Mouse (Mus musculus): ENCODE results near the gene Mfsd14b. TPM values are rescaled to one million over a fixed set of nuclear protein-coding genes. Genes with fewer than 3 reads are reported as not detected.
A peak's percentile ranks its signal among the peaks of the same experiment; 100 is the strongest.

Mfsd14b gene
- total RNA-seq (2017), result 53.2 and 73.7 TPM in 2 replicates

GRCm38 (mm10) chr13:65112459-65113110 is at the start of gene Mfsd14b:
Gene Mfsd14b, minus strand, starts transcription at chr13:65112975.
- peak; percentile 93 for ATAC-seq (replicated peaks; ENCODE audit: low read depth, poor library complexity, severe bottlenecking)

- no peak for ATAC-seq (replicated peaks; ENCODE audit: low read depth, poor library complexity, severe bottlenecking)
Measured at GRCm38 (mm10) chr13:65149940-65150339, 37.2 kb upstream of the Mfsd14b start, which contains the start of gene Olfr466. Gene Olfr466, plus strand, starts transcription at chr13:65150240.

GRCm38 (mm10) chr13:65137789-65138188 is 25.0 kb upstream of the Mfsd14b start, which contains the start of gene Olfr465-ps1:
Gene Olfr465-ps1, plus strand, starts transcription at chr13:65138089.
- ATAC-seq (replicated peaks; ENCODE audit: low read depth, poor library complexity, severe bottlenecking), result no peak

- ATAC-seq (replicated peaks; ENCODE audit: low read depth, poor library complexity, severe bottlenecking), result peak; percentile 29; the same call in 1 of the 2 replicates
Measured at GRCm38 (mm10) chr13:65127063-65127847, 14.5 kb upstream of the Mfsd14b start.

- peak; percentile 93 for ATAC-seq (replicated peaks; ENCODE audit: low read depth, poor library complexity, severe bottlenecking)
Measured at GRCm38 (mm10) chr13:65122111-65122510, 9.3 kb upstream of the Mfsd14b start.

- ATAC-seq (replicated peaks; ENCODE audit: low read depth, poor library complexity, severe bottlenecking), result no peak
Measured at GRCm38 (mm10) chr13:65120984-65121383, 8.2 kb upstream of the Mfsd14b start.

- ATAC-seq (replicated peaks; ENCODE audit: low read depth, poor library complexity, severe bottlenecking), result peak; percentile 30
Measured at GRCm38 (mm10) chr13:65113239-65113638, 464 bp upstream of the Mfsd14b start.

GRCm38 (mm10) chr13:65111961-65112360 is 814 bp downstream of the Mfsd14b start:
- peak; percentile 82 for ATAC-seq (replicated peaks; ENCODE audit: low read depth, poor library complexity, severe bottlenecking)

GRCm38 (mm10) chr13:65101232-65101631 is 11.5 kb downstream of the Mfsd14b start:
- ATAC-seq (replicated peaks; ENCODE audit: low read depth, poor library complexity, severe bottlenecking), result peak; percentile 62

- peak; percentile 51; the same call in 1 of the 2 replicates for ATAC-seq (replicated peaks; ENCODE audit: low read depth, poor library complexity, severe bottlenecking)
Measured at GRCm38 (mm10) chr13:65100678-65101077, 12.1 kb downstream of the Mfsd14b start.

GRCm38 (mm10) chr13:65097018-65097417 is 15.8 kb downstream of the Mfsd14b start:
- no peak for ATAC-seq (replicated peaks; ENCODE audit: low read depth, poor library complexity, severe bottlenecking)

- ATAC-seq (replicated peaks; ENCODE audit: low read depth, poor library complexity, severe bottlenecking), result 0 out of 2 replicates have a peak, but pooled peaks have one; percentile 39
Measured at GRCm38 (mm10) chr13:65095923-65096322, 16.9 kb downstream of the Mfsd14b start.

- ATAC-seq (replicated peaks; ENCODE audit: low read depth, poor library complexity, severe bottlenecking), result no peak
Measured at GRCm38 (mm10) chr13:65069969-65070368, 42.8 kb downstream of the Mfsd14b start.

- ATAC-seq (replicated peaks; ENCODE audit: low read depth, poor library complexity, severe bottlenecking), result no peak
Measured at GRCm38 (mm10) chr13:65052660-65053059, 60.1 kb downstream of the Mfsd14b start, which contains the start of gene Prss47. Gene Prss47, minus strand, starts transcription at chr13:65052760.

GRCm38 (mm10) chr13:65035057-65035456 is 77.7 kb downstream of the Mfsd14b start:
- ATAC-seq (replicated peaks; ENCODE audit: low read depth, poor library complexity, severe bottlenecking), result peak; percentile 81

GRCm38 (mm10) chr13:65032758-65033157 is 80.0 kb downstream of the Mfsd14b start, which contains the start of gene Spata31d1c:
Gene Spata31d1c, plus strand, starts transcription at chr13:65033058.
- no peak for ATAC-seq (replicated peaks; ENCODE audit: low read depth, poor library complexity, severe bottlenecking)

Other genes with a start within 250 kb of the Mfsd14b start
- not detected in 2 replicates for gene Cntnap3, start 209.0 kb downstream of the Mfsd14b start, total RNA-seq (2017)
- gene Spata31, start 195.6 kb downstream of the Mfsd14b start, total RNA-seq (2017), result not detected in 2 replicates
- not detected in 2 replicates for gene Spata31d1c, start 79.9 kb downstream of the Mfsd14b start, total RNA-seq (2017)
- gene Prss47, start 60.2 kb downstream of the Mfsd14b start, total RNA-seq (2017), result not detected in 2 replicates
- not detected in 2 replicates for gene Olfr465-ps1, start 25.1 kb upstream of the Mfsd14b start, total RNA-seq (2017)
- not detected in 2 replicates for gene Olfr466, start 37.3 kb upstream of the Mfsd14b start, total RNA-seq (2017)
- not detected in 2 replicates for gene Nlrp4f, start 93.0 kb upstream of the Mfsd14b start, total RNA-seq (2017)
- gene Gm10775, start 146.6 kb upstream of the Mfsd14b start, total RNA-seq (2017), result not detected in 2 replicates
- 47.7 and 51.6 TPM in 2 replicates for gene Zfp369, start 165.8 kb upstream of the Mfsd14b start, total RNA-seq (2017)